Mouse (Mus musculus) olfactory bulb, adult 2 months (tissue): Measurements from ENCODE around the gene E330034G19Rik.

Experiments used
- CTCF ChIP-seq: fragments of 200-500 bp; IDR thresholded peaks from 2 replicates; pipeline ENCODE4 v1.5.1; 2012; ENCODE audit warnings: low read depth, mild to moderate bottlenecking, low read length, moderate library complexity; ENCODE audit not compliant: insufficient read depth
- POLR2A ChIP-seq: fragments of 200-500 bp; IDR thresholded peaks from 2 replicates; pipeline ENCODE4 v1.6.1; 2012; ENCODE audit warnings: mild to moderate bottlenecking, low read depth, low read length, moderate library complexity; ENCODE audit not compliant: insufficient read depth

DNA sequence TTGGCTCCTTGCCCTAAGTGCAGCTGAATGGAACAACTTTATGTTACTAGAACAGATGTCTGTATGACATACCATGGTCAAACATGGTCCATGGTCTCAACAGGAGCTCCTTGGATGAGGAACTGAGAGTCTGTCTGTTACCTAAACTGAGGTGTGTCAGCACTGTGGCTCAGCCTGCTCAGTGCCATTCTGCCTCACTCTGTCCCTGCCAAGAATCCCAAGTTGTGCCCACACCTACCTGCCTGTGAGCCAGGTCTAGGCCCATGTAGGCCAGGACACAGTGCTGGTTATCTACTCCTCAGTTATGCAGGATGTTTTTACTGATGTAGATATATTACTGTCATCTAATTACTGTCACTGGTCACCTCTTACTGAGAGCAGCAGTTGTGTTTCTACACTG lies 2.3 kb upstream of the E330034G19Rik start:
- TF ChIP-seq CTCF (no peak), POLR2A (no peak)
